Mouse (Mus musculus) embryonic facial prominence, embryonic 14.5 days (tissue): ENCODE measurements at regions not wholly inside any gene's neighbourhood (a gene's known extent, or its start where the extent isn't known, plus 50 kb on each side); places are given as distances from the start of the nearest gene placed in this dataset.
A peak's percentile ranks its signal among the peaks of the same experiment; 100 is the strongest.

Experiments used
- ATAC-seq: fragments of 200-750 bp; cut with Nextera tagmentation; 2 replicates; pipeline ENCODE4 v1.8.0; 2017; ENCODE audit warnings: low read depth, moderate number of reproducible peaks, moderate TSS enrichment
- DNase-seq: peaks from one replicate; pipeline ENCODE4 v3.0.0-alpha.2; 2015; ENCODE audit warnings: low spot score
- H3K27ac ChIP-seq: fragments of 300-500 bp; sonication (generic); replicated peaks from 2 replicates; pipeline ENCODE4 v1.5.1; 2014; ENCODE audit warnings: low read depth, mild to moderate bottlenecking, low read length, moderate library complexity
- H3K27me3 ChIP-seq: fragments of 300-500 bp; sonication (generic); replicated peaks from 2 replicates; pipeline ENCODE4 v1.6.1; 2014; ENCODE audit warnings: low read length; ENCODE audit not compliant: control insufficient read depth, insufficient read depth
- H3K36me3 ChIP-seq: fragments of 300-500 bp; sonication (generic); 2 replicates; pipeline ENCODE4 v1.6.1; 2014; ENCODE audit warnings: low read length, mixed read lengths; ENCODE audit not compliant: control insufficient read depth, insufficient read depth
- H3K4me1 ChIP-seq: fragments of 300-500 bp; sonication (generic); 2 replicates; pipeline ENCODE4 v1.6.1; 2014; ENCODE audit warnings: antibody characterized with exemption, low read length; ENCODE audit not compliant: control insufficient read depth, insufficient read depth
- H3K4me2 ChIP-seq: fragments of 300-500 bp; sonication (generic); 2 replicates; pipeline ENCODE4 v1.6.1; 2014; ENCODE audit warnings: low read depth, mild to moderate bottlenecking, low read length, moderate library complexity, mixed read lengths
- H3K4me3 ChIP-seq: fragments of 300-500 bp; sonication (generic); 2 replicates; pipeline ENCODE4 v1.5.1; 2014; ENCODE audit warnings: low read depth, mild to moderate bottlenecking, low read length
- H3K9ac ChIP-seq: fragments of 300-500 bp; sonication (generic); 2 replicates; pipeline ENCODE4 v1.6.1; 2014; ENCODE audit warnings: low read depth, mild to moderate bottlenecking, low read length, moderate library complexity, mixed read lengths
- H3K9me3 ChIP-seq: fragments of 300-500 bp; sonication (generic); 2 replicates; pipeline ENCODE4 v1.6.1; 2016; ENCODE audit warnings: low read length; ENCODE audit not compliant: control insufficient read depth
- WGBS: fragments of 180-500 bp; shearing (Covaris S2); extraction: QIAGEN DNeasy Blood & Tissue Kit; methylation state at CpG from one replicate; pipeline ENCODE4 v1.1.7; 2014; 5-methylcytosine and 5-hydroxymethylcytosine counted together

GRCm38 (mm10) chr8:35240884-35241283, 524.7 kb upstream of the Gm19410 start:
- no peak overlapping the region for H3K27ac ChIP-seq
- no peaks in the 10 kb centered on the region for H3K36me3 ChIP-seq
- no peak for ATAC-seq
- peaks cover 16% of the 10 kb centered on the region; the same call in 1 of the 2 replicates for H3K4me1 ChIP-seq
- H3K27me3 ChIP-seq = no peaks in the 10 kb centered on the region
- no peak overlapping the region for H3K4me2 ChIP-seq
- H3K4me3 ChIP-seq = no peak overlapping the region
- no peak for DNase-seq
- 82% methylated on average over 6 of the region's 6 CpGs for WGBS
- H3K9ac ChIP-seq = no peak overlapping the region
- no peaks in the 10 kb centered on the region for H3K9me3 ChIP-seq

DNA sequence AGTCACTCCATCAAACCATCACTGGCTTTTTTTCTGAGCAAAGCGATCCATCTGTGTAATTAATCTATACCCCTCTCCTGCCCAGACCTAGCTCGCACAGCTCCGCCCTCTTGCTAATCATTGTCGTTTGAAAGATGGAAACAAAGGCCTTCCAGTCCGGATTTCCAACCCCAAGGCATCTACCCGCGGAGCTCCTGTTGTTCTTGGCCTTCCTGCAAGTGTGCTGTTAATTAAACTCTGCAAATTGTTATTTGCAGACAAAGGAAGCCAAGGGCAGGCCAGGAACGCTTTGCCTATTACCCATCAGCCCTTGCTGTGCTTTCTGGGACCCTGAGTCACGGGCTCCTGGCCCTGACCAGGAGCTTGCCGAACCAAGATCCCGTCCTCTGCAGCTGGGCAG, 522.0 kb upstream of the Gm19410 start:
- 31% methylated on average over 11 of the region's 11 CpGs for WGBS
- H3K27ac ChIP-seq = no peak overlapping the region
- H3K36me3 ChIP-seq = no peaks in the 10 kb centered on the region
- no peak overlapping the region for H3K4me2 ChIP-seq
- H3K27me3 ChIP-seq = no peaks in the 10 kb centered on the region
- H3K9me3 ChIP-seq = no peaks in the 10 kb centered on the region
- H3K9ac ChIP-seq = no peak overlapping the region
- DNase-seq (peak; percentile 63), ATAC-seq (no peak)
- no peak overlapping the region for H3K4me3 ChIP-seq
- H3K4me1 ChIP-seq = 0 out of 2 replicates have a peak, but pooled peaks cover 4% of the 10 kb centered on the region

- H3K4me2 ChIP-seq = no peak overlapping the region
- DNase-seq = no peak
- H3K4me1 ChIP-seq = no peaks in the 10 kb centered on the region
- no peak overlapping the region for H3K9ac ChIP-seq
- peaks cover 9% of the 10 kb centered on the region; the same call in 1 of the 2 replicates for H3K9me3 ChIP-seq
- H3K27me3 ChIP-seq = no peaks in the 10 kb centered on the region
- 88% methylated on average over 7 of the region's 7 CpGs for WGBS
- no peak overlapping the region for H3K4me3 ChIP-seq
- no peak overlapping the region for H3K27ac ChIP-seq
- ATAC-seq = no peak
- H3K36me3 ChIP-seq = no peaks in the 10 kb centered on the region
These were observed 515.7 kb upstream of the Gm19410 start for GRCm38 (mm10) chr8:35249747-35250375.

DNA sequence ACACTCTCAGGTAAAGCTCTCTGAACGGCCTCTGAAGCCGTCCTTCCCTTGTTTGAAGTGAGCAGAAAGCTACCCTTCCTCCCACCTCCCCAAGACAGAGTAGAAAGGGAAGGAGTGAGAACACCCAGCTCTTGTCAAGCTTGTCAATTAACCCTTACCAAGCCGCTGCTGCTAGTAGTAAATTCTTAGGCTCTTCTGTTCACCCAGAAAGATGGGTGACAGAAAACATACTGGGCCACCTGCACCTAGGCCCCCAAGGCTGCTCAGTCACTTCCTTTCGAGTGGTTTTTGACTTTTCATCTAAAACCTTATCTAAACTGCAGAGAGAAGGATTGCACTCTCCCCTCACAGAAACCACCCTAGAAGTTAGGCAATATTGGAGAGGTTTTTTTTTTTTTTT, 514.9 kb upstream of the Gm19410 start:
- Histone ChIP-seq H3K27ac (no peak overlapping the region), H3K4me3 (no peak overlapping the region), H3K9me3 (peaks cover 9% of the 10 kb centered on the region; the same call in 1 of the 2 replicates), H3K4me1 (no peaks in the 10 kb centered on the region), H3K9ac (no peak overlapping the region), H3K27me3 (no peaks in the 10 kb centered on the region), H3K4me2 (no peak overlapping the region), H3K36me3 (no peaks in the 10 kb centered on the region)
- DNase-seq = no peak
- no peak for ATAC-seq
- WGBS = 48% methylated on average over 4 of the region's 4 CpGs

- H3K36me3 ChIP-seq = no peaks in the 10 kb centered on the region
- no peaks in the 10 kb centered on the region for H3K4me1 ChIP-seq
- no peak overlapping the region for H3K4me3 ChIP-seq
- H3K9me3 ChIP-seq = peaks cover 9% of the 10 kb centered on the region; the same call in 1 of the 2 replicates
- no peak overlapping the region for H3K9ac ChIP-seq
- no peak for DNase-seq
- H3K4me2 ChIP-seq = no peak overlapping the region
- H3K27me3 ChIP-seq = no peaks in the 10 kb centered on the region
- WGBS = 86% methylated on average over 4 of the region's 4 CpGs
- no peak for ATAC-seq
- no peak overlapping the region for H3K27ac ChIP-seq
These were observed 511.6 kb upstream of the Gm19410 start for GRCm38 (mm10) chr8:35253946-35254345.

GRCm38 (mm10) chr8:35255327-35255726, 510.3 kb upstream of the Gm19410 start:
- H3K9me3 ChIP-seq = peaks cover 9% of the 10 kb centered on the region; the same call in 1 of the 2 replicates
- no peak for DNase-seq
- WGBS = 94% methylated on average over 2 of the region's 2 CpGs

DNA sequence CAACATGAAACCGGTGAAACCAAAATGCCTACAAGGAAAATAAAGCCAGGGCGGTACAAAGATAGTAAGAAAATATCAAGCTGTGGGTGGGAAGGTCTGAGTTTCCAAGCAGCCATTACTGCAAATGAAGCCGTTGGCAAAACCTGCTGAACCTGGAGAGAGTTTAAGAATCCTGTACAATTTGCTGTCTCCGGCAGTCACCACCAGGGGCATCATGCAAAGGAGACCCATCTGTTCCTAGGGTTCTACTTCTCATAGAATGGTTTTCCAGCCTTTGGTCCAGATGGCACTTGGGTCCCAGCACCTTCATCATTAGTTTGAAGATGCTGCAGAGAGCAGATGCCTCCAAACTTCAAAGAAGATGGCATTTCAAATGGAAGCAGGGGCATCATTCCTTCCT, 508.6 kb upstream of the Gm19410 start:
- Histone ChIP-seq H3K27ac (no peak overlapping the region), H3K4me1 (no peaks in the 10 kb centered on the region), H3K4me3 (no peak overlapping the region), H3K4me2 (no peak overlapping the region), H3K27me3 (no peaks in the 10 kb centered on the region), H3K9me3 (peaks cover 7% of the 10 kb centered on the region; the same call in 1 of the 2 replicates), H3K36me3 (no peaks in the 10 kb centered on the region), H3K9ac (no peak overlapping the region)
- ATAC-seq = no peak
- DNase-seq = no peak
- 41% methylated on average over 4 of the region's 4 CpGs for WGBS

More at GRCm38 (mm10) chr8:35255327-35255726, 510.3 kb upstream of the Gm19410 start:
- H3K36me3 ChIP-seq = no peaks in the 10 kb centered on the region
- no peak overlapping the region for H3K27ac ChIP-seq
- H3K4me3 ChIP-seq = no peak overlapping the region
- H3K9ac ChIP-seq = no peak overlapping the region
- no peak overlapping the region for H3K4me2 ChIP-seq
- ATAC-seq = no peak
- no peaks in the 10 kb centered on the region for H3K4me1 ChIP-seq
- H3K27me3 ChIP-seq = no peaks in the 10 kb centered on the region

- WGBS = 37% methylated on average over 5 of the region's 5 CpGs
- H3K4me1 ChIP-seq = peaks cover 11% of the 10 kb centered on the region
- H3K36me3 ChIP-seq = no peaks in the 10 kb centered on the region
- H3K4me3 ChIP-seq = no peak overlapping the region
- peak overlapping the region; percentile 77; the same call in 1 of the 2 replicates for H3K27ac ChIP-seq
- H3K9me3 ChIP-seq = no peaks in the 10 kb centered on the region
- H3K9ac ChIP-seq = no peak overlapping the region
- peak; percentile 93 for DNase-seq
- no peaks in the 10 kb centered on the region for H3K27me3 ChIP-seq
- peak; percentile 78 for ATAC-seq
- no peak overlapping the region for H3K4me2 ChIP-seq
These were observed 497.4 kb upstream of the Gm19410 start for GRCm38 (mm10) chr8:35268221-35268620.

DNA sequence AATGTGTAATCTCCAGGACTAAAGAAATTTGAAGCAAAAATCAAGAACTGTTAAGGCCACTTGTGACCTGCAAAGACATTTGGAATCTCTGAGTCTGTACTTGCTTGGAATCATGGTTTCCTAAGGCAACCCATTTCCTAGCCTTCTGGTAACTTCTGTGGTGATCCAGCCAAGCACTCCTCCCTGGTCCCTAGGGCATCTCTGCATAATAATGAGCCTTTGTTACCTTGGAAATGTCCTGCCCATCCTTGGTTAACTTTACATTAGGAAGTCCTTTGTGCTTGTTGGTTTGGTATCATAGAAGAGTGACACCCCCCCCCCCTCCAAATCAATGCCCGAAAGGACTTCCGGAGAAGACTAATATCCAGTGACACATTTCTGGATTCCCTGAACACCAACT, 496.6 kb upstream of the Gm19410 start:
- Histone ChIP-seq H3K9me3 (no peaks in the 10 kb centered on the region), H3K9ac (no peak overlapping the region), H3K36me3 (no peaks in the 10 kb centered on the region), H3K4me1 (peaks cover 11% of the 10 kb centered on the region), H3K27ac (peak overlapping the region; percentile 58; the same call in 1 of the 2 replicates), H3K4me2 (no peak overlapping the region), H3K27me3 (no peaks in the 10 kb centered on the region), H3K4me3 (no peak overlapping the region)
- DNase-seq (no peak), ATAC-seq (no peak)
- WGBS = 87% methylated on average over 2 of the region's 2 CpGs
